Mouse (Mus musculus) adipose tissue, adult 10 weeks (tissue): ENCODE results near the gene Dnase2b. TPM values are rescaled to one million over a fixed set of nuclear protein-coding genes. Genes with fewer than 3 reads are reported as not detected.

Source experiments
- polyA plus RNA-seq: library from polyadenylated mRNA; stranded (reverse); fragments of 350-450 nt; fragmentation: Illumina TruSeq; extraction: RNeasy Lipid Tissue Mini Kit (QIAGEN cat#74804); gene quantifications from one replicate; pipeline ENCODE4 v1.2.3, GENCODE M21; 2014; ENCODE audit warnings: low read depth, low replicate concordance

The Dnase2b gene
- 1.1 TPM for polyA plus RNA-seq

DNA sequence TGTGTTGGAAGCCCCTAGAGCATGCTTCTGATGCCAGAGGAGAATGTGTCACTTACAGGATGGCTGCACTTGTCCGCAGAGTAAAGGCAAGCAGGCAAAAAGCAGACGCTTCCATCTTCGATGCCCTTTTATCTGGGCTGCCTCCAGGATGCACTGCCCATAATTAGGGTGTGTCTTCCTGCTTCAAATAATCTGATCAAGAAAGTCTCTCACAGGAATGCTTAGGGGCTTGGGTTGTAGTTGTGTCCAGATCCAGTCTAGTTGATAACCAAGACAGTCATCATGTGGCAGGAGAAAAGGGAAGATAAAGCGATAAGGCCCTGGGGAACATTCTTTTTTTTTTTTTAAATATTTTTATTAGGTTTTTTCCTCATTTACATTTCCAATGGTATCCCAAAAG, at the start of gene Dnase2b:
Dnase2b (minus strand) TSS at position 101 of the 400 bp plus-strand sequence.

DNA sequence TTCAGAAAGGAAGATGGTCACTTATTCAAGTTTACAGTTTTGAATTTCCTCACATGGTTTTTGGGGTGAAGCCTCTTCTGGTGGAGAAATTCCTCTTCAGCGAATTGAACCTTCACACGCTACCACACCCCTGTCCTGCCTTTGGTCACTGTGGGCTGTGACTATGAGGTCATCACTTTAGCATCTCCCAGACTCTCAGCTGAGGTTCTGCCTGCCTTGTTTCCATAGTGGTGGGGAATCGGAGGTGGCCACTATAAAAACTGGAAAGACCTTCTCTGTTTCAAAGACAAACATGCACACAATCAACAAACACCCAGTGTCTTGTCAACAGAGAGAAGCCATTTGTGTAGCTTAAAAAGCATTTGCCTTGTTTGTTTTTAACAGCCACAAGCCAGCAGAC, 35.8 kb upstream of the Dnase2b start, which contains the start of gene 4930503B20Rik:
4930503B20Rik (minus strand) TSS at position 101 of the 400 bp plus-strand sequence.

DNA sequence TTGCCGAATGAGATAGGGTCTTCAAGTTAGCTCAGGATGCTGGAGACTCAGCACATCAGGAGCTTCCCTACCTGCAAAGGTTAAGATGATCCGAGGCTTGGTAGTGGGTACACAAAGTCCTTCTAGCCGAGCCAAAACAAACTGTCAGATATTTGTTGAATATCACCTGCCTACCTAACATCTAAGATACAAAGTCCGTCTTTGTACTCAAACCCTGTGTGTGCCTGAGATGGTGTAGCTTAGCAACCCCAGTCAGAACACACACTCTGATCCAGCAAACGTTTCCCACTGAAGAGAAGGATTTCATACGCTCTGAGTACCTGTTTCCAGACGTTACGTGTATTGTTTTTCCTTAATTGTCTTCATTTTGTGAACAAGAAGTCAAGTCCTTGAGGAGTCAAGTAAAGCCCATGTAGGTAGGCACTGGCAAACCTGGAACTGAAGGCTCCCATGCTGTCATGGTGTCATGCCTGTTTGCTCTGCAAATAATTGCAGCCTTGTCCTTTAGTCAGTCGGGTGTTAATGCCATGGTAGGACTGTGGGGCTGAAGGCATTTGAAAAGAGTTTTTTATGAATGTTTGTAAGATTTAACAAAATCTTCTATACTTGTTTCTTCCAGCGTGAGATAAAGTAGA, 45.1 kb downstream of the Dnase2b start, which contains the start of gene Uox:
Uox (plus strand) TSS at position 279 of the 635 bp plus-strand sequence.

Other genes with a start within 250 kb of the Dnase2b start
- gene Ssx2ip, start 211.0 kb downstream of the Dnase2b start, polyA plus RNA-seq = 25.8 TPM
- gene Ctbs, start 165.8 kb downstream of the Dnase2b start, polyA plus RNA-seq = 14.7 TPM
- 14.6 TPM for gene Spata1, start 115.8 kb downstream of the Dnase2b start, polyA plus RNA-seq
- 632 TPM for gene Gng5, start 115.8 kb downstream of the Dnase2b start, polyA plus RNA-seq
- 27.2 TPM for gene Rpf1, start 94.2 kb downstream of the Dnase2b start, polyA plus RNA-seq
- 4.8 TPM for gene Uox, start 45.2 kb downstream of the Dnase2b start, polyA plus RNA-seq
- gene 4930503B20Rik, start 35.7 kb upstream of the Dnase2b start, polyA plus RNA-seq = 11.2 TPM
- gene Samd13, start 70.0 kb upstream of the Dnase2b start, polyA plus RNA-seq = 3.5 TPM
- gene Prkacb, start 197.4 kb upstream of the Dnase2b start, polyA plus RNA-seq = 67.0 TPM
- gene Ttll7, start 236.8 kb upstream of the Dnase2b start, polyA plus RNA-seq = 2.0 TPM